Mouse (Mus musculus) induced T-regulatory cell, adult 2 months (primary cell): Measurements from ENCODE around the gene Scly.

Experiments
- DNase-seq: peaks from one replicate; pipeline ENCODE4 v3.0.0-alpha.2; 2012; ENCODE audit warnings: low read depth

Scly gene

DNA sequence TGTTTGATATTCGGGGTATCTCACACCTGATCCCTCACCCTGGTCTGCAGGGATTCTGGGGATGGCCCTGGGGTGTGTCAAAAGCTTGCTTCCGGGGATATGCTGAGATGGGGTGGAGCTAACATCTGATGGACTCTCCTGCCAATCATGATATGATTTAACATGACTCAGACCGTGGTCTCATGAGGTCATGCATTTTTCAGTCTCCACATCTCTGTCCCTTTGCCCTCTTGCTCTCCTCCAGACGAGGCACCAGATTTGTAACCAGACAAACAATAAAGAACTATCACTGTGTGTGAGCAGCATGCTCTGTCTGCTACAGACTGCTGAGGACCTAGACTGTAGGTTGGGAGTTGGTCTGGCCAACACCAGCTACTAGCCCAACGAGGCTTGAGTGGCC, 64.0 kb downstream of the Scly start:
- no peak for DNase-seq

- DNase-seq = no peak
Measured at GRCm38 (mm10) chr1:91364822-91365644, 66.9 kb downstream of the Scly start.

DNA sequence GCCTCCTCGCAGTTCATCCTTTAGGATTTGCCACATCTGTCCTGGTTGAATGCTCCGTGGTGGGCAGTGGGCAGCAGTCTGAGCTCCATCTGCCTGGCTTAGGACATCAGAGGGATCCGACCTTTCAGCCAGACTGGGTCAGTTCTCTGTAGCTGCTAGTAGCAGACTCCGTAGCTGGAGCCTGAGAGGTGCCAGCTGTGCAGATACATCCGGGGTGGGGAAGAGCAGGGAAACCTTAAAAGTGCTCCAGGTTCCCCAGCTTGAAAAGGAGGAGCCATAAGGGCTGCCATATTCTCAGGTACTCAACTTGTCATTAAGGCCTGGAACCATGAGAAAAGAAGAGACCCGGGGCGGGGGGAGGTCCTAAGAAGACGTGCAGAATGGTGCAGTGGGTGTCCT, 67.7 kb downstream of the Scly start:
- DNase-seq = no peak

DNA sequence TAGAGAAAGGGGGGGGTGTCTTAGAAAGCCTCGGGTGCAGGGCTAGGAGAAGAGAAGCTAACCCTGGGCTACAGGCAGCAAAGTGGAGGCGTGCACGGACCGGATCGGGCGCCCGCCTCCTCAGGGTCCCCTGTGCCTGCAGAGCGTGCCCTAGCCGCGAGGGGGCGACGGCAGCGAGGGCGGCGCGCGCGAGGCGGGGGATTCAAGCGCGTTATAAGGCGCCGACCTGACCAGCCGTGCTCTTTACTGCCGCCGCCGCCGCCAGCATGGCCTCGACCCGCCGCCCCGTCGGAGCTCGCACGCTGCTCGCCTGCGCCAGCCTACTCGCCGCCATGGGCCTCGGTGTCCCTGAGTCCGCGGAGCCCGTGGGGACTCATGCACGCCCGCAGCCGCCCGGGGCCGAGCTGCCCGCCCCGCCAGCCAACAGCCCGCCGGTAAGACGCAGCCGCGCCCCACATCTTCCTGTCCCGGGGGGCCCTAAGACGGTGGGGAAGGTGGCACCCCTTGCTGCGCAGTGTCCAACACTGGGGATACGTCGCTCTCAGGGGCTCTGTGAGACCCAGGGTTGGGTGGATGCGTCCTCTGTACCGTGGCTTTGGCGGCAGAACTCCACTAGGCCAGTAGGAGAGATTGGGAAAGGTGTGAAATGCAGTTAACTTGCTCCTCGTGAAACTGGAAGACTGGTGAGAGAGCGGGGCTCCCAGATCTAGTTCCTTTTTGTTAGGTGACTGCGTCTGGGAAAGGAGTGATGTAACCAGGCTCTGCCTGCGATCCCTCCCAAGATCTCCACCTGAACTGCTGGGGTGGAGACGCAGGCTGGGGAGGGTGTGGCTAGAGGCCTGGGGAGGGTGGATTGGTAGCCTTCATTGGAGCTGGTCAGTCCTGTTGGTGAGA, 68.3 kb downstream of the Scly start, which contains the start of gene Erfe:
TSS of gene Erfe (plus strand) at position 216 of the 894 bp plus-strand sequence.
- DNase-seq = peak; percentile 81

DNA sequence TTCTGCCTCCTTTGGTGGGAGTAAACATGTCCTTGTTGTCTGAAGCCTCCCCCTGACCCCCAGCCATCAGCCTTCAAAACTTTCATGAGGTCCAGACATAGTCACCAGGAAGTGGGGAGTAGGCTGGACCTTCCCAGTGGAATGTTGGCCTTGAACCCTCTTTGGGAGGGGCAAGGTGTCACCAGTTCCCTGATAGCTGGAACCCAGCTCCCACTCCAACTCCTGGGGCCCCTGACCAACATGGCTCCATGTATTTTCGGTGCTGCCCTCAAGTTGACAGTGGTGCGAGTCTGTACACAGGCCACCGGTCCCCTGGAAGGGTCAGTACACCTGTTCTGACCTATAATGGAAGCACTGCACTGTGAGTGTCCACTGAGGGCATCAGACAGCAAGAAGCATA, 69.2 kb downstream of the Scly start:
- no peak for DNase-seq

DNA sequence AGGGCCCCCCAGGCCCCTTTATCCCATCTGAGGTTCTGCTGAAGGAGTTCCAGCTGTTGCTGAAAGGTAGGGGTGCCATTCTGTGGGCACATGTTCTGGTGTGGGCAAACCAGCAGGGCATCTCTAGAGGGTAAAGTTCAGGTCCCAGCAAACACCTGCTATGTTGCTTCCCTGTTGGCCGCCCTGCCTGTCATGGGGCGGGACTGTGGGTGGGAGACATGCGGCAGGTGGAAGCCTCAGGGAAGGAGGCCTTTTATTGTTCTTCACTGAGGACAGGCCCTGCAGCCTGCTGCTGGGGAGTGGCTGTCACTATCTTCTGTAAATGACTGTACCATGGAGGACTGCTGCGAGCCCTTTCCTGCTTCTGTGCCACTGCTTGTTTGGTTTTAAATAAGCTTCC, 71.3 kb downstream of the Scly start:
- no peak for DNase-seq

GRCm38 (mm10) chr1:91370055-91370454, 71.9 kb downstream of the Scly start:
- DNase-seq = no peak
